Mouse (Mus musculus) forelimb bud, embryonic 11.5 days (tissue): Measurements from ENCODE around the gene Pdxk.

ENCODE experiments used
- DNase-seq: peaks from one replicate; pipeline ENCODE4 v3.0.0-alpha.2; 2012; ENCODE audit warnings: low read depth, low spot score

The Pdxk gene

GRCm38 (mm10) chr10:78460463-78460862 is 4.3 kb downstream of the Pdxk start:
- no peak for DNase-seq

- DNase-seq = no peak
These were observed 6.2 kb downstream of the Pdxk start for GRCm38 (mm10) chr10:78458348-78459111.

- DNase-seq = no peak
These were observed 7.1 kb downstream of the Pdxk start for GRCm38 (mm10) chr10:78457495-78458347.

- no peak for DNase-seq
These were observed 8.1 kb downstream of the Pdxk start for GRCm38 (mm10) chr10:78456696-78457095.

- DNase-seq = no peak
These were observed 12.1 kb downstream of the Pdxk start for GRCm38 (mm10) chr10:78452641-78453040.

GRCm38 (mm10) chr10:78450761-78451160 is 14.0 kb downstream of the Pdxk start:
- DNase-seq = no peak

GRCm38 (mm10) chr10:78447396-78447795 is 17.4 kb downstream of the Pdxk start:
- DNase-seq = no peak

GRCm38 (mm10) chr10:78446195-78446594 is 18.6 kb downstream of the Pdxk start:
- DNase-seq = no peak

GRCm38 (mm10) chr10:78442292-78442691 is 22.5 kb downstream of the Pdxk start:
- no peak for DNase-seq

GRCm38 (mm10) chr10:78441606-78442005 is 23.2 kb downstream of the Pdxk start:
- DNase-seq = no peak

- no peak for DNase-seq
These were observed 24.0 kb downstream of the Pdxk start for GRCm38 (mm10) chr10:78440812-78441211.

GRCm38 (mm10) chr10:78439990-78440389 is 24.8 kb downstream of the Pdxk start:
- no peak for DNase-seq

GRCm38 (mm10) chr10:78439550-78439949 is 25.2 kb downstream of the Pdxk start:
- no peak for DNase-seq

GRCm38 (mm10) chr10:78438094-78438493 is 26.7 kb downstream of the Pdxk start:
- peak; percentile 61 for DNase-seq

- DNase-seq = no peak
These were observed 31.9 kb downstream of the Pdxk start for GRCm38 (mm10) chr10:78432853-78433252.

GRCm38 (mm10) chr10:78429776-78430175 is 35.0 kb downstream of the Pdxk start:
- DNase-seq = no peak

GRCm38 (mm10) chr10:78429180-78429579 is 35.6 kb downstream of the Pdxk start:
- no peak for DNase-seq

- no peak for DNase-seq
These were observed 36.7 kb downstream of the Pdxk start for GRCm38 (mm10) chr10:78428070-78428469.

GRCm38 (mm10) chr10:78426117-78426735 is 38.5 kb downstream of the Pdxk start:
- no peak for DNase-seq

- peak; percentile 56 for DNase-seq
These were observed 39.4 kb downstream of the Pdxk start, which contains the start of gene Cstb for GRCm38 (mm10) chr10:78425181-78426041. Gene Cstb (plus strand): TSS chr10:78425669.

GRCm38 (mm10) chr10:78422614-78423013 is 42.2 kb downstream of the Pdxk start:
- no peak for DNase-seq
